Mouse (Mus musculus) hindbrain, postnatal 0 days (tissue): ENCODE results near the gene Fmn2. TPM values are rescaled to one million over a fixed set of nuclear protein-coding genes. Genes with fewer than 3 reads are reported as not detected.

Source experiments
- ATAC-seq: fragments of 200-750 bp; cut with Nextera tagmentation; 2 replicates; pipeline ENCODE4 v1.8.0; 2017; ENCODE audit warnings: mild to moderate bottlenecking, moderate TSS enrichment, moderate library complexity
- DNase-seq: peaks from one replicate; pipeline ENCODE4 v3.0.0-alpha.2; 2015; ENCODE audit warnings: low spot score
- H3K27ac ChIP-seq: fragments of 300-500 bp; sonication (generic); 2 replicates; pipeline ENCODE4 v1.5.1; 2014; ENCODE audit warnings: mild to moderate bottlenecking
- H3K27me3 ChIP-seq: fragments of 300-500 bp; sonication (generic); 2 replicates; pipeline ENCODE4 v1.6.1; 2014; ENCODE audit warnings: low read length, mixed read lengths; ENCODE audit not compliant: insufficient read depth
- H3K36me3 ChIP-seq: fragments of 300-500 bp; sonication (generic); 2 replicates; pipeline ENCODE4 v1.6.1; 2014; ENCODE audit warnings: low read length, mixed read lengths; ENCODE audit not compliant: insufficient read depth
- H3K4me1 ChIP-seq: fragments of 300-500 bp; sonication (generic); 2 replicates; pipeline ENCODE4 v1.6.1; 2014; ENCODE audit warnings: antibody characterized with exemption, low read length, mixed read lengths; ENCODE audit not compliant: insufficient read depth
- H3K4me2 ChIP-seq: fragments of 300-500 bp; sonication (generic); 2 replicates; pipeline ENCODE4 v1.6.1; 2014; ENCODE audit warnings: low read depth, mild to moderate bottlenecking, low read length, moderate library complexity, mixed read lengths
- H3K4me3 ChIP-seq: fragments of 300-500 bp; sonication (generic); 2 replicates; pipeline ENCODE4 v1.5.1; 2014; ENCODE audit warnings: low read length
- H3K9ac ChIP-seq: fragments of 300-500 bp; sonication (generic); replicated peaks from 2 replicates; pipeline ENCODE4 v1.6.1; 2014; ENCODE audit warnings: mild to moderate bottlenecking, low read length, moderate library complexity, mixed read lengths
- H3K9me3 ChIP-seq: fragments of 300-500 bp; sonication (generic); 2 replicates; pipeline ENCODE4 v1.6.1; 2016; ENCODE audit warnings: low read length, mixed read lengths
- CTCF ChIP-seq: IDR thresholded peaks from 2 replicates; pipeline ENCODE4 v1.5.1; 2016; ENCODE audit warnings: antibody characterized with exemption, control low read depth, low read depth
- WGBS: fragments of 180-500 bp; shearing (Covaris S2); extraction: QIAGEN DNeasy Blood & Tissue Kit; methylation state at CpG from one replicate; pipeline ENCODE4 v1.1.7; 2014; 5-methylcytosine and 5-hydroxymethylcytosine counted together
- polyA plus RNA-seq: library from polyadenylated mRNA; unstranded; fragments of >200 nt; fragmentation: Nextera tagmentation; extraction: Ambion mirVana; gene quantifications from 2 replicates; pipeline ENCODE4 v1.2.1, GENCODE M21; 2015
- total RNA-seq: library from RNA; depleted of rRNA; stranded (reverse); fragments of >200 nt; gene quantifications from 2 replicates; pipeline ENCODE4 v1.2.3, GENCODE M21; 2014

Gene Fmn2
- total and polyA plus RNA-seq, 2 experiments from 2014 or later: 7.8 to 20.8 TPM

- Histone ChIP-seq H3K27ac (no peak overlapping the region), H3K4me1 (no peaks in the 10 kb centered on the region), H3K9ac (no peak overlapping the region), H3K36me3 (peaks cover 4% of the 10 kb centered on the region; the same call in 1 of the 2 replicates), H3K4me2 (no peak overlapping the region), H3K27me3 (no peaks in the 10 kb centered on the region), H3K4me3 (no peak overlapping the region), H3K9me3 (no peaks in the 10 kb centered on the region)
- 92% methylated on average over 1 of the region's 1 CpGs for WGBS
- no peak for TF ChIP-seq CTCF
- ATAC-seq (no peak), DNase-seq (peak; percentile 14)
These were observed 202.3 kb downstream of the Fmn2 start for GRCm38 (mm10) chr1:174703909-174704308.

GRCm38 (mm10) chr1:174719729-174720458 lies 218.3 kb downstream of the Fmn2 start:
- ATAC-seq (peak; percentile 74), DNase-seq (peak; percentile 31)
- Histone ChIP-seq H3K4me3 (no peak overlapping the region), H3K9me3 (no peaks in the 10 kb centered on the region), H3K36me3 (peaks cover 3% of the 10 kb centered on the region; the same call in 1 of the 2 replicates), H3K4me2 (no peak overlapping the region), H3K4me1 (no peaks in the 10 kb centered on the region), H3K27me3 (no peaks in the 10 kb centered on the region), H3K27ac (no peak overlapping the region), H3K9ac (no peak overlapping the region)
- 77% methylated on average over 12 of the region's 12 CpGs for WGBS
- TF ChIP-seq CTCF: no peak

GRCm38 (mm10) chr1:174728771-174729170 lies 227.1 kb downstream of the Fmn2 start:
- no peaks in the 10 kb centered on the region for H3K27me3 ChIP-seq
- no peak for TF ChIP-seq CTCF
- H3K36me3 ChIP-seq: no peaks in the 10 kb centered on the region
- no peak overlapping the region for H3K27ac ChIP-seq
- WGBS: 85% methylated on average over 3 of the region's 3 CpGs
- no peak overlapping the region for H3K9ac ChIP-seq
- ATAC-seq (no peak), DNase-seq (no peak)
- no peaks in the 10 kb centered on the region for H3K4me1 ChIP-seq
- H3K4me3 ChIP-seq: no peak overlapping the region
- H3K4me2 ChIP-seq: no peak overlapping the region
- no peaks in the 10 kb centered on the region for H3K9me3 ChIP-seq

GRCm38 (mm10) chr1:174732715-174733114 lies 231.1 kb downstream of the Fmn2 start:
- no peak for DNase-seq
- H3K9me3 ChIP-seq: no peaks in the 10 kb centered on the region
- WGBS: 69% methylated on average over 6 of the region's 6 CpGs
- H3K4me3 ChIP-seq: no peak overlapping the region
- no peaks in the 10 kb centered on the region for H3K36me3 ChIP-seq
- no peak overlapping the region for H3K4me2 ChIP-seq
- TF ChIP-seq CTCF: no peak
- no peaks in the 10 kb centered on the region for H3K27me3 ChIP-seq
- no peak for ATAC-seq
- H3K4me1 ChIP-seq: no peaks in the 10 kb centered on the region
- no peak overlapping the region for H3K9ac ChIP-seq
- H3K27ac ChIP-seq: no peak overlapping the region

GRCm38 (mm10) chr1:174738958-174739357 lies 237.3 kb downstream of the Fmn2 start:
- no peak for ATAC-seq
- TF ChIP-seq CTCF: no peak
- Histone ChIP-seq H3K36me3 (no peaks in the 10 kb centered on the region), H3K4me3 (no peak overlapping the region), H3K9ac (no peak overlapping the region), H3K4me1 (no peaks in the 10 kb centered on the region), H3K9me3 (no peaks in the 10 kb centered on the region), H3K4me2 (no peak overlapping the region), H3K27me3 (no peaks in the 10 kb centered on the region), H3K27ac (no peak overlapping the region)
- WGBS: 85% methylated on average over 8 of the region's 8 CpGs
- no peak for DNase-seq

- Histone ChIP-seq H3K27me3 (no peaks in the 10 kb centered on the region), H3K9ac (no peak overlapping the region), H3K4me3 (no peak overlapping the region), H3K27ac (no peak overlapping the region), H3K9me3 (no peaks in the 10 kb centered on the region), H3K4me1 (no peaks in the 10 kb centered on the region), H3K36me3 (no peaks in the 10 kb centered on the region), H3K4me2 (no peak overlapping the region)
- 80% methylated on average over 2 of the region's 2 CpGs for WGBS
- ATAC-seq: no peak
- no peak for DNase-seq
- TF ChIP-seq CTCF: no peak
These were observed 241.0 kb downstream of the Fmn2 start for GRCm38 (mm10) chr1:174742667-174743066.

GRCm38 (mm10) chr1:174748520-174748919 lies 246.9 kb downstream of the Fmn2 start:
- H3K4me1 ChIP-seq: no peaks in the 10 kb centered on the region
- no peak overlapping the region for H3K4me3 ChIP-seq
- ATAC-seq (no peak), DNase-seq (no peak)
- no peak overlapping the region for H3K9ac ChIP-seq
- H3K4me2 ChIP-seq: no peak overlapping the region
- TF ChIP-seq CTCF: no peak
- WGBS: 79% methylated on average over 4 of the region's 4 CpGs
- H3K9me3 ChIP-seq: no peaks in the 10 kb centered on the region
- no peaks in the 10 kb centered on the region for H3K36me3 ChIP-seq
- H3K27me3 ChIP-seq: no peaks in the 10 kb centered on the region
- no peak overlapping the region for H3K27ac ChIP-seq
